10 mouse cellular contexts compared by ENCODE assay signal in genomic region chr10:69927012-69927411, GRCm38 (mm10).
A peak's percentile ranks its signal among the peaks of the same experiment; 100 is the strongest.
DNase-seq lines count a peak whose midpoint lies in the region; ATAC-seq and TF ChIP-seq lines count a peak whose summit lies in the region.
"Had no signal": no experiment of that assay in that cellular context is flagged by ENCODE, and none has a peak within 500 bp of the region (broad histone marks: within the 10 kb centered on the region; RNA-seq: fewer than 3 reads in every experiment).

No protein-coding gene starts in this region.

- H3K36me3 ChIP-seq in heart, embryonic 11.5 days (ENCODE audit: control insufficient read depth, insufficient read depth, low read length), result peaks cover 3% of the 10 kb centered on the region; the same call in 1 of the 2 replicates
- H3K36me3 ChIP-seq in E14TG2a.4 (ENCODE audit: insufficient read depth, low read length), result no peaks in the 10 kb centered on the region
- peaks cover 8% of the 10 kb centered on the region for H3K36me3 ChIP-seq in hindbrain, embryonic 12.5 days
- no peaks in the 10 kb centered on the region for H3K36me3 ChIP-seq in liver, embryonic 15.5 days (replicated peaks)

- 19% methylated on average over 9 of the region's 9 CpGs for WGBS in heart, embryonic 11.5 days (ENCODE audit: insufficient replicate concordance)
- WGBS in hindbrain, embryonic 12.5 days, result 4% methylated on average over 9 of the region's 9 CpGs
- WGBS in liver, embryonic 15.5 days (ENCODE audit: insufficient replicate concordance), result 22% methylated on average over 9 of the region's 9 CpGs

- peaks cover 25% of the 10 kb centered on the region for H3K4me1 ChIP-seq in heart, embryonic 11.5 days (ENCODE audit: control insufficient read depth, insufficient read depth, low read length)
- peaks cover 46% of the 10 kb centered on the region for H3K4me1 ChIP-seq in E14TG2a.4 (replicated peaks; ENCODE audit: low read depth, low read length)
- H3K4me1 ChIP-seq in hindbrain, embryonic 12.5 days, result peaks cover 36% of the 10 kb centered on the region
- H3K4me1 ChIP-seq in liver, embryonic 15.5 days (replicated peaks), result peaks cover 25% of the 10 kb centered on the region

- peak overlapping the region; percentile 73 for H3K4me2 ChIP-seq in heart, embryonic 11.5 days
- peak overlapping the region; percentile 48 for H3K4me2 ChIP-seq in hindbrain, embryonic 12.5 days (replicated peaks)
- peak overlapping the region; percentile 74 for H3K4me2 ChIP-seq in liver, embryonic 15.5 days

- peak overlapping the region; percentile 39; the same call in 1 of the 2 replicates for H3K4me3 ChIP-seq in heart, embryonic 11.5 days (ENCODE audit: low read depth, low read length)
- peak overlapping the region; percentile 81 for H3K4me3 ChIP-seq in E14TG2a.4 (replicated peaks; ENCODE audit: low read length)
- peak overlapping the region; percentile 18 for H3K4me3 ChIP-seq in hindbrain, embryonic 12.5 days
- peak overlapping the region; percentile 46; the same call in 1 of the 2 replicates for H3K4me3 ChIP-seq in liver, embryonic 15.5 days (replicated peaks)

- TF ChIP-seq CTCF in E14TG2a.4 (conservative IDR thresholded peaks at IDR 0.05; ENCODE audit: low read length), result no peak

- no peak overlapping the region for H3K27ac ChIP-seq in heart, embryonic 11.5 days (ENCODE audit: low read depth, low read length)
- no peak overlapping the region for H3K27ac ChIP-seq in hindbrain, embryonic 12.5 days
- H3K27ac ChIP-seq in liver, embryonic 15.5 days (replicated peaks), result peak overlapping the region; percentile 80

- H3K27me3 ChIP-seq in heart, embryonic 11.5 days (ENCODE audit: control insufficient read depth, insufficient read depth, low read length), result no peaks in the 10 kb centered on the region
- H3K27me3 ChIP-seq in E14TG2a.4 (ENCODE audit: insufficient read depth, low read length), result no peaks in the 10 kb centered on the region
- no peaks in the 10 kb centered on the region for H3K27me3 ChIP-seq in hindbrain, embryonic 12.5 days
- peaks cover 67% of the 10 kb centered on the region for H3K27me3 ChIP-seq in liver, embryonic 15.5 days

- ATAC-seq in heart, embryonic 11.5 days (replicated peaks; ENCODE audit: insufficient number of reproducible peaks, low FRiP score, low TSS enrichment), result no peak
- no peak for ATAC-seq in hindbrain, embryonic 12.5 days (ENCODE audit: low FRiP score)
- ATAC-seq in liver, embryonic 15.5 days (ENCODE audit: insufficient read depth), result no peak

- no peak for DNase-seq in heart, postnatal 10 days
- DNase-seq in frontal cortex, postnatal 25 days (ENCODE audit: low spot score in 2 of 2), result no peak
- no peak for DNase-seq in adipocyte (ENCODE audit: low spot score)
- no peak for DNase-seq in cerebellum, adult 9-11 months
- DNase-seq: B cell, adult 2 months; cerebellum, adult 11 months had no signal

- H3K9me3 ChIP-seq in heart, embryonic 11.5 days (replicated peaks; ENCODE audit: control insufficient read depth, low read length), result no peaks in the 10 kb centered on the region
- H3K9me3 ChIP-seq in E14TG2a.4 (ENCODE audit: low read length), result no peaks in the 10 kb centered on the region
- no peaks in the 10 kb centered on the region for H3K9me3 ChIP-seq in hindbrain, embryonic 12.5 days (replicated peaks)
- H3K9me3 ChIP-seq in liver, embryonic 15.5 days (replicated peaks), result no peaks in the 10 kb centered on the region

- H3K9ac ChIP-seq in heart, embryonic 11.5 days (ENCODE audit: low read depth, low read length), result no peak overlapping the region
- no peak overlapping the region for H3K9ac ChIP-seq in hindbrain, embryonic 12.5 days
- H3K9ac ChIP-seq in liver, embryonic 15.5 days, result no peak overlapping the region

- intact Hi-C loops in heart, postnatal 10 days (cut with DNase I), result no loop called here

Comparison
In these comparisons a context has a peak if more than half of its experiments do, and no peak if none do; other contexts are left out.
1. H3K4me3 ChIP-seq: peak in every context shown above with its lines; median percentile 81 in E14TG2a.4; 46 in liver, embryonic 15.5 days; 39 in heart, embryonic 11.5 days; 18 in hindbrain, embryonic 12.5 days.